Mouse (Mus musculus) lung, postnatal 0 days (tissue): ENCODE data around the gene Coro1b.

Source experiments
- CTCF ChIP-seq: IDR thresholded peaks from 2 replicates; pipeline ENCODE4 v1.5.1; 2016; ENCODE audit warnings: antibody characterized with exemption, mild to moderate bottlenecking
- EP300 ChIP-seq: IDR thresholded peaks from 2 replicates; pipeline ENCODE4 v1.6.1; 2016; ENCODE audit warnings: antibody characterized with exemption, mild to moderate bottlenecking, control low read depth

DNA sequence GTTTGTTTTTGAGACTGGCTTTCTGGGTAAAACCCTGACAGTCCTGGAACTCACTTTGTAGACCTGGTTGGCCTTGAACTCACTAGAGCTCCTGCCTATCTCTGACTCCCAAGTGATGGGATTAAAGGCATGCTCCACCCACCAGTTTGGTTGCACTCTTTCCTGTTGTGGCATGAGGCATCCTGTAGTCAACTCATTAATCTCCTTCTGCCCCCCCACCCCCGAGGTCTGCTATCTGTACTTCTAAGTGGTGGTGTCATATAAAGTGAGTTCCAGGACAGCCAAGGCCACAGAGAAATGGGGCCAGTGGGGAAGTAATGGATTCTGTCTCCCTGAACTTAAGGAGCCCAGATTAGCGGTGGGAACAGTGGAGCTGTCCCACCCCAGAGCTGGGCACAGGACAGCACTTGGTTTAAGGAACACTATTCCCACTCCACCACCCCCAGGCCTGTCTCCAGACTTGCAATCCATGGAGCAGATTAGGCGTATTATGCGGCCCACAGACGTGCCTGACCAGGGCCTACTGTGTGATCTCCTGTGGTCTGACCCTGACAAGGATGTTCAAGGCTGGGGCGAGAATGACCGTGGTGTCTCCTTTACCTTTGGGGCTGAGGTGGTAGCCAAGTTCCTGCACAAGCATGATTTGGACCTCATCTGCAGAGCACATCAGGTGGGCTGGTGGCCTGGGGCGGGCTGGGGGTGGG, 45.8 kb downstream of the Coro1b start:
- TF ChIP-seq CTCF (no peak), EP300 (no peak)
